Mouse (Mus musculus): Measurements from ENCODE around the gene Hdlbp.
"Not testable (repeated sequence)": the region's sequence is repeated elsewhere in the genome, so short reads cannot be mapped to it uniquely, and the experiment has no call there.

Hdlbp gene

DNA sequence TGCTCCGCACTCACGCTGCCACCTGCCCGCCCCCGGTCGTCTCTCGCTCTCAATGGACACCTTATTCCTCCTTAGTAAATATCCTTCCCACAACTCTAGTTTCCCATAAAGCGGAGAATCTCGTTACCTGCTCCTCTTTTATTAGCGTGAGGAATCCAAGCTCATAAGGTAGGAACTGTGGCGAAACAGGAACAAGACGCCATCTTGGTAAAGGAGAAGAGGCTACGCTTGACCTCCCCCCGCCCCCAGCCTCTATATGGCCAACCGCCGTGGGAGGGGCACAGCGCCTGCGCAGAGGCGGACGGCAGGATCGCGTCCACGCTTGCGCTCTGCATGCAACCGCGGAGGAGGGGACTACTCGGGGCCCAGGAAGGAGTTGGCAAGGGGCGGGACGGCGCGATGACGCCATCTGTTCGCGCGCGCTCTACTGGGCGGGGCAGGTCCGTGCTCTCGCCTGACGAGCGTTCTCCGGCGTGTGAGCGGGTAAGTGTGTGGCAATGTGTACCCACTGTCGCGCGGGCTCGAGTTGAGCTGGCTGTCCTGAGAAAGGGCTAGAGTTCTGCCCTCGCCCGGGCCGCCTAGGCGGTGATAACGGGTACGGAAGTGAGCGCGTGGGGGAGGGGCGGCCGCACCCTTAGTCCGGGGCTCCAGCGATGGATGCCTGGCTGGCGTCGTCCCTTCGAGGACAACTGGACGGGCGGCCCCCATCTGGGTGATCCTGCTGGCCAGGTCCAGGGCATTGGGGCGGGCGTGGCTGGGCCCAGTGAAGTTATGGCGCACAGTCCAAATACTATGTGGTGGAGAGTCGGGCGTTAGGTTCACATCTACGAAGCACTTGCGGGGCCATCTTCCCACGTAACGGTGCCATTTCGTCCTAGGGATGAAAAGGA is at the start of gene Hdlbp:
Gene Hdlbp (minus strand): TSS at position 230 of the 890 bp plus-strand sequence.
- in situ Hi-C loops (cut with MboI, MseI) = loop anchor here (25.0 kb wide), 2 partner anchors 542 to 558 kb away; partner anchors contain the start of gene Capn10

- in situ Hi-C loops (cut with MboI, MseI) = no loop called here
These were observed 43.7 kb upstream of the Hdlbp start for GRCm38 (mm10) chr1:93522325-93522724.

DNA sequence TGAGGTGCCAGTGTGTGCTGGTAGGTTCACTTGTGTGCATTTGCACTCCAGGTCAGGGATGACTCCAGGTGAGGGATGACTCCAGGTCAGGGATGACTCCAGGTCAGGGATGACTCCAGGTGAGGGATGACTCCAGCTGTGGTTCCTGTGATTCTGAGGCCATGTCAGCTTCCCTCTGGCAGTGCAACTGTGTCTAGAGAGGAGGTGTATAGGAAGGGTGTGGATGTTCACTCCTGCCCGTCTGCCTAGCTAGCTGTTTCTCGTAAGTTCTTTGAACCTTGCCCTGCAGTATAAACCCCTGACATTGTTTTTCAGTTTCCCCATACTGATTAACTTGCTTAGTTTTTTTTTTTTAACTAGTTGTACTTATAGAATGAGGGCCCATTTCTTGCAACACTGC is 42.9 kb upstream of the Hdlbp start:
- in situ Hi-C loops (cut with MboI, MseI) = no loop called here

GRCm38 (mm10) chr1:93513221-93513620 is 34.6 kb upstream of the Hdlbp start:
- in situ Hi-C loops (cut with MboI, MseI) = no loop called here

DNA sequence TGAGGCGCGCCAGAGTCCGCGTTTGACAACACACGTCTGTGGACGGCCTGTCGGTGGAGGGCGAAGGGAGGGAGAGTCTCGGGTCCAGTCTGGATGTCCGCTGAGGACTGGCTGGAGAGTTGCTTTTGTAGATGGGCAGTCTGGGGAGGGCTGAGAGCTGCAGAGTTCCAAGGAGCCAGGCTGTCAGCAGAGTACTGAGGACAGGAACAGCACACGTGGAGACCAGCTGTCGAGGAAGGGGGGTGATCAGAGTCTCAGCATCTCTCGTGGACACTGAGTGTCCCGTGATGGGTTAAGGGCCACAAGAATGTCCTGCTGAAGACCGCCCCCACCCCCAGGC is 33.7 kb upstream of the Hdlbp start:
- in situ Hi-C loops (cut with MboI, MseI) = no loop called here

GRCm38 (mm10) chr1:93511585-93512350 is 33.2 kb upstream of the Hdlbp start, which contains the start of gene Farp2:
TSS of gene Farp2 (plus strand) at chr1:93512079.
- in situ Hi-C loops (cut with MboI, MseI) = no loop called here

- in situ Hi-C loops (cut with MboI, MseI) = not testable (repeated sequence)
These were observed 30.0 kb upstream of the Hdlbp start for GRCm38 (mm10) chr1:93508576-93508975.

DNA sequence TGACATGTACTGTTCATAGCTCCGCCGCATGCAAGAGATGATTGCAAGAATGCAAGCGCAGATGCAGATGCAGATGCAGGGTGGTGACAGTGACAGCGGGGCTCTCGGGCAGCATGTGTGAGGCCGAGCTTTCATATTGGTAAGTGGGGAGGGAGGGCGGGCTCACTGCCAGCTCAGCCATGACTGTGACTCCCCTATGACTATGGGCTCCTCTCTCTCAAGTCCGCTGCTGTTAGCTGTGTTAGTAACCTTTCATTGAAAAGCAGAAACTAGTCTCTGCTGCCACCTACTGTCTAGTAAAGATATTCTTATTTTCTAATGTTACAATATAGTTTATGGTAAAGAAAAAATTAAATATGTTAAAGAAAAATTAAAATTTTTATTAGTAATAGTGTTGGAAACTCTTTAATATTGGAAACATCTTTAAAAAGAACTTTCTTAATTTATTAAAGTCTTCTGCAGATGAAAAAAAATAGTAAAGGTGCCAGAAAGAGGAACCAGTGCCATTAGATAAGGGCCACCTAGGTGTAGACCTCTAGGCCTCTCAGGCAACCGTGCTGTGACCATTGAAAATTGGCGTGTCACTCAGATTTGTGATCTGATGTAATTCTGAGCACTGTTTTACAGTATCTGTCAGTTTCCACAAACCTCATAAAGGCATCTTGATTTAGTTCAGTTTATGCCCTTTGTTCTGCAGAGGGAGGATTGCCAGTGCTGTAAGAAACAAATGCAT is 28.5 kb upstream of the Hdlbp start:
- in situ Hi-C loops (cut with MboI, MseI) = no loop called here

- in situ Hi-C loops (cut with MboI, MseI) = loop anchor here (5.0 to 25.0 kb wide), 3 partner anchors 73 to 558 kb away; partner anchors contain the start of gene Capn10
These were observed 16.7 kb upstream of the Hdlbp start for GRCm38 (mm10) chr1:93495312-93495711.

DNA sequence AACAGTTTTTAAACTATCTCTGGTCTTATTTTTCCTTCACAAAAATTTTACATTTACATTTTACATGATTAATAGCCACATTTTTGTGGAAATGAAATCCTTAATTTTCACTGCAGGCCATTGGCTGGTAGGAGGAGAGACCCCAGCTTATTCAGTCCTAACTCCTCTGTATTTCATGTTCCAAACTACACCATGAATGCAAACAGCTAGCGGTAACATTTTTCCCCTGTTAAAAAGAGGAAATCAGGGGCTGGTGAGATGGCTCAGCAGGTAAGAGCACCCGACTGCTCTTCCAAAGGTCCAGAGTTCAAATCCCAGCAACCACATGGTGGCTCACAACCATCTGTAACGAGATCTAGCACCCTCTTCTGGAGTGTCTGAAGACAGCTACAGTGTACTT is 7.7 kb upstream of the Hdlbp start:
- in situ Hi-C loops (cut with MboI, MseI) = loop anchor here (25.0 kb wide), 2 partner anchors 549 to 551 kb away; partner anchors contain the start of gene Capn10

DNA sequence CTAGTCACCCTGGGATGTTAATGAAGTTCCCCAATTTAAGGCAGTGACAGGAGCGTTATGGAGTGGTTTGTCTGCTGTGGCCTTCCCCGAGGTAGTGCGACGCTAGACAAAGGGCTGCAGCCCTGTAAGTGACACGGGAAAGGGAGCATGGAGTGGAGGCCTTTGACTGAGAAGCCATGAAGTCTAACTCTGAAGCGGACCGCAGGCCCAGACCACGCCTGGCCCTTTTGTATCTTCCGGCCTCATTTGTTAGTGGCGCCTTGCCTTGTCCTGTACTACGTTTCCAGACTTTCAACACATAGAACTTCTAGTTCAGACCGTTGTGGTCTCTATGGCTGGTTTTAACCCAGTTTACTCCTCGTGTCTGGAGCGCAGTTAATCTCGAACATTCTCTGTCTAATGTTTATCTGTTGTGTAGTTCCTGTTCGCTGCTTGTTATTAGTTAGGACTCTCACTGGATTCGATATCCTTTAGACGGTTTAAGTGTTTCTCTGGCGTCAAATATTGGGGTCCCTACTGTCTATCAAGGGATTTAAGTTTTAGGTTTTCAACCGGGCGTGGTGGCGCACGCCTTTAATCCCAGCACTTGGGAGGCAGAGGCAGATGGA is 965 bp upstream of the Hdlbp start:
- in situ Hi-C loops (cut with MboI, MseI) = loop anchor here (25.0 kb wide), 2 partner anchors 542 to 558 kb away; partner anchors contain the start of gene Capn10

DNA sequence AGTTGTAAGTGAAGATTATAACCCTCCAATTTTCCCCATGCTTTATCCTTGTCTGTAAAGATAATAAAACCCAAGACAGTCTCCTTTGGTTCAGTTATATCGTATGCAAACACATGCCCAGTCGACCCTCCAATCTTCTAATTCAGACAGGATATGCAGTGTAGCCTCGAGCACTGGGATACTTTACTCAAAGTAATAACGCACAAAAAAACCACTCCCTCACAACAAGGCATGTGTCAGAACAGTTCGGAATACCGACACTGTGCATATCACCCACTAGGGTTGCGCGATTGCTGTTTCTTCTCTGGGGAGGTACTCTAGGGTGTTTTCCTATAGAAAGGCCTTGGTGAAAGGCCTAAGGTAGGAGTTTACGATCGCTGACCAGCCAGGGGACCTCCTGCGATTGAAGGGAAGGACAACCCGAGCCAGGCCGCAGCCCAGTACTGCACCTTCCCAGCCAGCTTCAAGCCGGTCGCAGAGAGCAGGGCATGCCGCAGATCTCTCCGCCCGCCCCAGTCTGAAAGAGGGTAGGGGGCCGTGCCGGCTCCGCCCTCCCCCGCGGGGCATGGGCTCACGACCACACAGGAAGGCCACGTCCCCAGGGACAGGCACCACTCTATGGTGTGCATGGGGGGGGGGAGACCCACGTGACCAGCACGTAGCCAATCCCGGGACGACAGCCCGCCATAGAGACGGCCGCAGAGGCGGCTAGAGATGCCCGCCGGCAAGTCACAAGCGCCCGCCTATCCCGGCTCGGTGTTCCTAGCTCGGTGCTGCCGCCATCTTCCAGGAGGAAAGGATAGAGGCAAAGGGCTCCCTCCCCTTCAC is 643 bp downstream of the Hdlbp start:
- in situ Hi-C loops (cut with MboI, MseI) = loop anchor here (25.0 kb wide), 2 partner anchors 541 to 559 kb away; partner anchors contain the start of gene Capn10

DNA sequence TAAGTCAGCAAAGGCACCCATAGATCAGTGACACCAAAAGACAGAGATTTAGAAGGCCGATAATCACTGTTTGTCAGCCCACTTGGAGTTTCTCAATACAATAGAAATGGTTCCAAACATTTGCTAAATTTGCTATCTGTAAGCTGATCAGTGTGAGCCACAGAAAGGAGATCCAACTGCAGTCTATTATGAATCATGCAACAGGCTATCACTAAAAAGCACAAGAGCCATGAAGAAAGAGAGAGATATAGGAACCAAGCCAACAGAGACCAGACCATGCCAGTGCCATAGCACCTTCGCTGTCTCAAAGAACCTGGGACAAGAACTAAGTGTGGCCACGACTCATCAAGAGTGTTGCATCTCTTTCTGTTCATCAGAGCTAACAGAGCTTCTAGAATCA is 2.9 kb downstream of the Hdlbp start:
- in situ Hi-C loops (cut with MboI, MseI) = loop anchor here (25.0 kb wide), 2 partner anchors 538 to 562 kb away; partner anchors contain the start of gene Capn10

DNA sequence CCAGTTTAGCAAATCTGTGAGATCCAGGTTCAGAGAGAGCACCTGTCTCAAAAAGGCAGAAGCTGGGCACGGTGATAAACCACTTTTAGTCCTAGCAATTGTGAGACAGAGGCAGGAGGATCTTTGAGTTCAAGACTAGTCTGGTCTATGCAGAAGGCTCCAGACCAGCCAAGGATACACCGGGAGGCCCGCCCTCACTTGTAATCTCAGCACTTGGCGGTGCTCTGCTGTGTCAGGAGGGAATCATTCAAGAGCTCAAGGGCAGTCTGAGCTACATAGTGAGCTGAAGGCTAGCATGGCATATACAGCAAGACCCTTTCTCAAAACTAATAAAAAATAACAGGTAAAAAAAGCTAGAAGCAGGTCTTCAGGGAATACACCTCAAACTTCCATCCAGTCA is 10.0 kb downstream of the Hdlbp start:
- in situ Hi-C loops (cut with MboI, MseI) = no loop called here

DNA sequence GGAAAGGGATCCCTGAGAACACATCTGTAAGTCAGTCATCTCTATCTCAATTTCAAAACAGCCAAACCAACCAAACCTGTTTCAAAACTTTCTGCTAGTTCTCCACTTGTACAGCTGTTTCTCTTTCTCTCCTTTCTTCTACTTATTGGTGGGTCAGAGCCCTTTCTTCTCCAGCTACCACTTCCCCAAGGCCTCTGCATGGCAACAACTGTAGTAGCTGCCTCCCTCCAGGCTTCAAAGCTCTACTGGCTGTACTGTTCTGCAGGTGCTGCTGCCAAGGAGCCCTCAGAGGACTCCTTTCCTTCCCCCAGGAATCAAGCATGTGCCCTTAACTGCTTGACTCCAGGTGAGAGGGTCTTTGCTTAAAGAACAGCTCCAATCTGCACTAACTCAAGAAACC is 12.9 kb downstream of the Hdlbp start:
- in situ Hi-C loops (cut with MboI, MseI) = no loop called here

DNA sequence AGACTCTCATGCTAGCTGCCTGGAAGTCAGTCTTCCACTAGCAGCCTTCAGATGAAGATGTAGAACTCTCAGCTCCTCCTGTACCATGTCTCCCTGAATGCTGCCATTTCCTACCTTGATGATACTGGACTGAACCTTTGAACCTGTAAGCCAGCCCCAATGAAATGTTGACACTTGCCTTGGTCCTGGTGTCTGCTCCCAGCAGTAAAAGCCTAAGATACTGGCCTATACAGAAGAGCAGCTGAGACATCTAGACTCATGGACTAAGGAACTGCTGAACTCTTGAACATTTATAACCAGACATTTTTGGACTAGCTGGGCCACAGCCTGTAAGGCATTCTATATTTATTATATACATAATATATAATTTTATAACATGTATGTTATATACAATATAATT is 13.5 kb downstream of the Hdlbp start:
- in situ Hi-C loops (cut with MboI, MseI) = no loop called here

DNA sequence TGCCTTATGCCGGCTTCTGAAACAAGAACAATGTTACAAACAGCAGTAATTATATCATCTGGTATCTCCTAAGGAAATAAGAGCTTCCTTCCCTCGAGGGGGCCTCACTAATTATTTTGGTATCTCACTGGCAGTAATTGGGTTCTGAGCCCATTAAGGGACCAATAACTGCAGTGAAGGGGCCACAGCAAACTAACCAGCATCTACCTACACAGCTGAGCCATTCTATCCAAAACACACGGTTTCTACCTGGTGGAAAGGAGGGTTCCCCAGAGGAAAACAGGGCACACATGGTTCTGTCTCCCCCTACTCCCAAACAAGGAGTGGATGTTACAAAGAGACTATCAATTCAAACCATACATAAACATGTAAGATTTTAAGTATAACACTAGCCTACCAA is 19.5 kb downstream of the Hdlbp start:
- in situ Hi-C loops (cut with MboI, MseI) = no loop called here

DNA sequence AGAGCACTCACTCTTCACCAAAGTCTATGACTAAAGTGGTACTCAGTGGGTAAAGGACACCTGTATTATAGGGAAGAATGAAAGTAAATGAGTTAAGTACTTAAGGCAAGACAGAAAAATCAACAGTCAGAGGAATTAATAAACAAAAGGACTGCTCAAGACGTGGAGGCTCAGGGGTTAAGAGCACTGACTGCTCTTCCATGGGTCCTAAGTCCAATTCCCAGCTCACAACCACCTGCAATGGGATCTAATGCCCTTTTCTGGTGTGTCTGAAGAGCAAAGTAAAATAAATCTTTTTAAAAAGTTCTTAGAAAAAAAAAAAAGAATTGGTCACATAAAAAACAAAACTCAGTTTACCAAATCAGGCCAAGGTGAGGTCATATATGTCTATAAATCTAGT is 20.3 kb downstream of the Hdlbp start:
- in situ Hi-C loops (cut with MboI, MseI) = no loop called here

DNA sequence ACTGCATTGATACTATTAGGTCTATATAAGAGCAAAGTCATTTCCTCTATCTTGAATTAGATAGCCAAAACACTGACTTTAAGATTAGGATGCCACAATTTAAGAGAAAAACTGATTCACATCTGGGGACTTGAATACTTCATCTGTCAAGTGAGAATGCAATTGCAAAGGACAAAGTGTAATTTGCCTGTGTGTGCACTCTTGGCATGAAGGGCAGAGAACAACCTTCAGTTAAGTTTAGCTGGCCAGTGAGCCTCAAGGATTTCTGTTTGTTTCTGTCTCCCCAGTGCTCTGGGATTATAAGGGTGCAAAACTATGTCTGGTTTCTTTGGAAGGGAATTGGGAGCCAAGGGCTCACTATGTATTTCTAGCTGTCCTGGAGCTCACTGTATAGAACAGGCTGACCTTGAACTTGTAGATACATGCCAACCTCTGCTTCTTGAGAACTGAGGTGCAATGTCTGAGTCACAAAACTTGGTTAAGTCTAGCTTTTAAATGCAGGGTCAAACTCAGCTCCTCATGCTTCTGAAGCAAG is 24.8 kb downstream of the Hdlbp start:
- in situ Hi-C loops (cut with MboI, MseI) = no loop called here

DNA sequence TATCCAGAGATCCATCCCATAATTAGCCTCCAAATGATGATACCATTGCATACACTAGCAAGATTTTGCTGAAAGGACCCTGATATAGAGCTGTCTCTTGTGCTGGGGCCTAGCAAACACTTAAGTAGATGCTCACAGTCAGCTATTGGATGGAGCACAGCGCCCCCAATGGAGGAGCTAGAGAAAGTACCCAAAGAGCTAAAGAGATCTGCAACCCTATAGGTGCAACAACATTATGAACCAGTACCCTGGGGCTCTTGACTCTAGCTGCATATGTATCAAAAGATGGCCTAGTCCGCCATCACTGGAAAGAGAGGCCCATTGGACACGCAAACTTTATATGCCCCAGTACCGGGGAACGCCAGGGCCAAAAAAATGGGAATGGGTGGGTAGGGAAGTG is 28.5 kb downstream of the Hdlbp start:
- in situ Hi-C loops (cut with MboI, MseI) = not testable (repeated sequence)
